Mouse (Mus musculus) small intestine, adult 2 months (tissue): ENCODE results near the gene Hivep3. TPM values are rescaled to one million over a fixed set of nuclear protein-coding genes. Genes with fewer than 3 reads are reported as not detected.

ENCODE experiments used
- H3K27ac ChIP-seq: fragments of 200-500 bp; 2 replicates; pipeline ENCODE4 v1.5.1; 2012; ENCODE audit warnings: low read depth, low read length, control low read depth, inconsistent platforms; ENCODE audit not compliant: insufficient read depth
- H3K27me3 ChIP-seq: fragments of 200-500 bp; 2 replicates; pipeline ENCODE4 v1.6.1; 2012; ENCODE audit warnings: mild to moderate bottlenecking, moderate library complexity, low read length, inconsistent platforms; ENCODE audit not compliant: control insufficient read depth, insufficient read depth
- H3K36me3 ChIP-seq: fragments of 200-500 bp; 2 replicates; pipeline ENCODE4 v1.6.1; 2012; ENCODE audit warnings: mild to moderate bottlenecking, low read length, control low read depth, inconsistent platforms; ENCODE audit not compliant: control insufficient read depth, insufficient read depth
- H3K4me1 ChIP-seq: fragments of 200-500 bp; 2 replicates; pipeline ENCODE4 v1.6.1; 2012; ENCODE audit warnings: low read length, inconsistent platforms, mixed read lengths; ENCODE audit not compliant: control insufficient read depth, insufficient read depth, insufficient read length
- H3K4me3 ChIP-seq: fragments of 200-500 bp; 2 replicates; pipeline ENCODE4 v1.5.1; 2012; ENCODE audit warnings: low read depth, mild to moderate bottlenecking, control low read depth, inconsistent platforms, low read length, moderate library complexity
- CTCF ChIP-seq: fragments of 200-500 bp; IDR thresholded peaks from 2 replicates; pipeline ENCODE4 v1.5.1; 2012; ENCODE audit warnings: low read depth, mild to moderate bottlenecking, control low read depth, inconsistent platforms, low read length, moderate library complexity, mixed read lengths; ENCODE audit not compliant: insufficient replicate concordance, insufficient read length; ENCODE audit errors: extremely low read depth
- POLR2A ChIP-seq: fragments of 200-500 bp; IDR thresholded peaks from 2 replicates; pipeline ENCODE4 v1.6.1; 2012; ENCODE audit warnings: low read depth, mild to moderate bottlenecking, control low read depth, inconsistent platforms, low read length, moderate library complexity
- WGBS: fragments of 180-500 bp; shearing (Covaris S2); methylation state at CpG from one replicate; pipeline ENCODE4 v1.1.7; 2018; 5-methylcytosine and 5-hydroxymethylcytosine counted together
- polyA plus RNA-seq: library from polyadenylated mRNA; depleted of rRNA; stranded (reverse); fragments of >200 nt; gene quantifications from 2 replicates; pipeline ENCODE4 v1.2.3, GENCODE M21; 2012

The Hivep3 gene
- polyA plus RNA-seq, 1 experiment: 3.3 TPM

- H3K27ac ChIP-seq: no peak overlapping the region
- 85% methylated on average over 4 of the region's 4 CpGs for WGBS
- H3K27me3 ChIP-seq: no peaks in the 10 kb centered on the region
- no peak overlapping the region for H3K4me3 ChIP-seq
- H3K4me1 ChIP-seq: peaks cover 6% of the 10 kb centered on the region; the same call in 1 of the 2 replicates
- TF ChIP-seq CTCF: no peak
- TF ChIP-seq POLR2A: no peak
- H3K36me3 ChIP-seq: no peaks in the 10 kb centered on the region
These were observed 397.3 kb downstream of the Hivep3 start for GRCm38 (mm10) chr4:120130926-120131325.

DNA sequence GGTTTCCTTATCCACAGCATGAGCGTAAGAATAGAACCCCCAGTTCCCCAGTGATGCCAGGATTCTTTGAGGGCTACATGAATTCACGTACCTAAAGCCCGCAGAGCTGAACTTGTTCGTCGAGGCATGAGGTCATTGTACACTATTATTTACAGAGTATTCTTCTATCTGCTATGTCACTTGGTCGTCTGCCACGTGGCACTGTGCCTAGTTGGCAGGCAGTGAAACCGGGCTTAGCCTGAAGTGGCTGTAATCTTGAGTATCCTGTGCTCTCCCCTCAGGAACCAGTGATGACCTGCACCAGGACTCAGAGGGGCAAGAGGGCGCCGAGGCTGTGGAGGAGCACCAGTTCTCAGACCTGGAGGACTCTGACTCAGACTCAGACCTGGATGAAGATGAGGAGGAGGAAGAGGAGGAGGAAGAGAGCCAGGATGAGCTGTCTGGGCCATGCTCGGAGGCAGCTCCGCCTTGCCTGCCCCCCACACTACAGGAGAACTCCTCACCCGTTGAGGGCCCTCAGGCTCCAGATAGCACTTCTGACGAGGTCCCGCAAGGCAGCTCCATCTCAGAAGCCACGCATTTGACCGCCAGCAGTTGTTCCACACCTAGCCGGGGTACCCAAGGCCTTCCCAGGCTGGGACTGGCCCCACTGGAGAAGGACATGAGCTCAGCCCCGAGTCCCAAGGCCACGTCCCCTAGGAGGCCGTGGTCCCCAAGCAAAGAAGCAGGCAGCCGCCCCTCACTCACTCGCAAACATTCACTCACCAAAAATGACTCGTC, 398.0 kb downstream of the Hivep3 start:
- Histone ChIP-seq H3K4me1 (peaks cover 6% of the 10 kb centered on the region; the same call in 1 of the 2 replicates), H3K27me3 (no peaks in the 10 kb centered on the region), H3K4me3 (no peak overlapping the region), H3K27ac (no peak overlapping the region), H3K36me3 (no peaks in the 10 kb centered on the region)
- 56% methylated on average over 24 of the region's 24 CpGs for WGBS
- TF ChIP-seq CTCF (no peak), POLR2A (no peak)

- Histone ChIP-seq H3K27me3 (no peaks in the 10 kb centered on the region), H3K36me3 (no peaks in the 10 kb centered on the region), H3K4me1 (peaks cover 6% of the 10 kb centered on the region; the same call in 1 of the 2 replicates), H3K27ac (no peak overlapping the region), H3K4me3 (no peak overlapping the region)
- 92% methylated on average over 6 of the region's 6 CpGs for WGBS
- TF ChIP-seq CTCF: no peak
- no peak for TF ChIP-seq POLR2A
These were observed 400.6 kb downstream of the Hivep3 start for GRCm38 (mm10) chr4:120134223-120134622.

GRCm38 (mm10) chr4:120141810-120142209, 408.2 kb downstream of the Hivep3 start:
- no peaks in the 10 kb centered on the region for H3K36me3 ChIP-seq
- H3K27me3 ChIP-seq: no peaks in the 10 kb centered on the region
- WGBS: 30% methylated on average over 1 of the region's 1 CpGs
- no peak overlapping the region for H3K27ac ChIP-seq
- no peak overlapping the region for H3K4me3 ChIP-seq
- peaks cover 24% of the 10 kb centered on the region for H3K4me1 ChIP-seq
- TF ChIP-seq CTCF (no peak), POLR2A (no peak)

GRCm38 (mm10) chr4:120142905-120143304, 409.3 kb downstream of the Hivep3 start:
- Histone ChIP-seq H3K4me3 (no peak overlapping the region), H3K36me3 (no peaks in the 10 kb centered on the region), H3K4me1 (peaks cover 26% of the 10 kb centered on the region), H3K27me3 (no peaks in the 10 kb centered on the region), H3K27ac (0 out of 2 replicates have a peak overlapping the region, but pooled peaks have one; percentile 14)
- 33% methylated on average over 9 of the region's 9 CpGs for WGBS
- TF ChIP-seq CTCF: peak; percentile 20; the same call in 1 of the 2 replicates
- TF ChIP-seq POLR2A: no peak

DNA sequence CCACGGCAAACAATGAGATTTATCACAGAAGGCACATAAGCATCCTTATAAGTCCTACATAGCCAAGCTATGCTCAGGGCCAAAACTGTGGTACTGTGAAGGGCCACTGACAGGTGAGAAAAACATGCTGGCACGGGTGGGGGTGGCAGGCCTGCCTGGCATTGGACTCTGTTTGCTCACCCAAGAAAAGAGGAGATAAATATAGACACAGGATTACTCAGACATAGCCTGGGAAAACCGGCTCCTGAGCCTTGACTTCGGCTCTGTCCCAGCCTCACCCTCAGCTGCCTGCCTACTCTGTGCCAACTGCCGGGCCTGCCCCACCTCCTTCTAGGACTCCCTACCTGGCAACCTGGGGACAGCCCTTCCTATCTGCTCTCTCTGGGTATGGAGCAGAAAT, 410.8 kb downstream of the Hivep3 start:
- H3K36me3 ChIP-seq: no peaks in the 10 kb centered on the region
- 23% methylated on average over 5 of the region's 5 CpGs for WGBS
- no peak for TF ChIP-seq POLR2A
- TF ChIP-seq CTCF: no peak
- H3K27me3 ChIP-seq: no peaks in the 10 kb centered on the region
- H3K4me1 ChIP-seq: peaks cover 31% of the 10 kb centered on the region
- H3K27ac ChIP-seq: peak overlapping the region; percentile 73
- H3K4me3 ChIP-seq: no peak overlapping the region

DNA sequence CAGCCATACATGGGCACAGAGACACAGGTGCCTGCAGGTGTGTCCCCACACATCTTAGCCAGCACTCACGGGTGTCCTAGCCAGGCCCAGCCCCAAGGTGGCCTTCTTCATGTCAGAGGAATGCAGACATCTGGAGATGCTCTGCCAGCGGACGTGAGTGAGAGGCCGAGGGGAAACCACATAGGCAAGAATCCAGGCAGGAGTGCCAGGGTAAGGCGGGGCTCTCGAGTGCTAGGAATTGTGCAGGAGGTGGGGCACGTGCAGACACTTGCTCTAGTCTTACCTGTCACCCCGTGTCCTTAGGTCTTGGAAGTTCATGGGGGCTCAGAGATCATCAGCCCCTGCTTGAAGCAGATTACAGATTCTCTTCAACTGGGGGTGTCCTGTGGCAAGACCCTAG, 412.3 kb downstream of the Hivep3 start:
- no peaks in the 10 kb centered on the region for H3K36me3 ChIP-seq
- TF ChIP-seq CTCF (no peak), POLR2A (no peak)
- no peak overlapping the region for H3K27ac ChIP-seq
- H3K27me3 ChIP-seq: no peaks in the 10 kb centered on the region
- H3K4me1 ChIP-seq: peaks cover 31% of the 10 kb centered on the region
- H3K4me3 ChIP-seq: no peak overlapping the region
- 25% methylated on average over 8 of the region's 8 CpGs for WGBS
